Mouse (Mus musculus): ENCODE data around the gene Cox7b.
"Not testable (repeated sequence)": the region's sequence is repeated elsewhere in the genome, so short reads cannot be mapped to it uniquely, and the experiment has no call there.

The Cox7b gene

DNA sequence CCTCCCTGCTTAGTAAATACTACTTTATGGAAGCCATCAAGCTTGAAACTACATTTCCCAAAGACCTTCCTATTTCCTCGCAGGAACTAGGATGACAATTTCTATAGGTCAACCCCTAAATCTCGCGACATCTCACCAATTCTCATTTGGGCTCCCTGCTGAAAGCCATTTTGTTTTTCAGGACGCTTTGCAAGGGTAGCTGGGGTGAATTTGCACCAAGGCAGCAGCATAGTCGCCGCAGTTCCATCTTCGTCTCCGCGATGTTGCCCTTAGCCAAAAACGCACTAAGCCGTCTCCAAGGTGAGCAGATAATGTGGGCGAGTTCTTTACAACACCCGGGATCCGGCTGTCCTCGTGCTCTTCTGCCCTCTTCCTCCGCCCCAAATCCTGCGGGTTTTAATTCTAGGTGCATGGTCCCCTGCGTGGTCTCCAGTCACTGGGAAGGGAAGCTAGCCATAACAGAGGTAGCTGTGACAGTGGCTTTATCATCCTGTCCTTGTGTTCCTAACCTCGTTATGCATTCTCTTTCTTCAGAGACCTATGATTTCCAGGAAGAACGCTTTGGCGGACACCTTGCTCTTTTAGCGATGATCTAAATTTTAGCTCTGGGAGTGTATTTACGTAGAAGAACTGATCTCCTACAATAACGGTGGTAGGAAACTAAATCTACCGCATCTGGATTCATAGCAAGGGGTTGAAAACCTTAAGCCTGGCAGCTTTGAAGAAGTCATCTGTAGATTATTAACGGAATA is at the start of gene Cox7b:
Gene Cox7b (plus strand): TSS at position 130 of the 752 bp plus-strand sequence.
- peak; percentile 90 for DNase-seq (ENCODE audit: extremely low spot score, low read depth, low spot score)

- DNase-seq (ENCODE audit: extremely low spot score, low read depth, low spot score), result no peak
Observed at GRCm38 (mm10) chrX:106001605-106002004, 13.9 kb upstream of the Cox7b start.

DNA sequence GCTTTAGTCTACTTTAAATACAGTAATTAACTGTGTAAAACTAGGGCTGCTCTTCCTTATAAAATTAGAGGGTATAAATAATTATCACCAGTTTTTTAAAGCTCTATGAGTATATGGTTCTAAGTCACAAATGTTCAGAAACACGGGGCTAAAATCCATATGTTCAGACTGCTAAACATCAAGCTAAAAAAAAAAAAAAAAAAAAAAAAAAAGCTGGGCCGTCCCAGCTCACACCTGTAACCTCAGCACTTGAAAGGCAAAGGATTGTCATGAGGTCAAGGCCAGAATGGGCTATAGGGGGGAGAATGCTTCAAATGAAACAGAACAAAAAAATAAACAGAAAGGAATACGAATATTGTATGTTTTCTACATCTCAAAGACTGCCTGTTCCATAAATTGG is 4.7 kb upstream of the Cox7b start:
- no peak for DNase-seq (ENCODE audit: extremely low spot score, low read depth, low spot score)

DNA sequence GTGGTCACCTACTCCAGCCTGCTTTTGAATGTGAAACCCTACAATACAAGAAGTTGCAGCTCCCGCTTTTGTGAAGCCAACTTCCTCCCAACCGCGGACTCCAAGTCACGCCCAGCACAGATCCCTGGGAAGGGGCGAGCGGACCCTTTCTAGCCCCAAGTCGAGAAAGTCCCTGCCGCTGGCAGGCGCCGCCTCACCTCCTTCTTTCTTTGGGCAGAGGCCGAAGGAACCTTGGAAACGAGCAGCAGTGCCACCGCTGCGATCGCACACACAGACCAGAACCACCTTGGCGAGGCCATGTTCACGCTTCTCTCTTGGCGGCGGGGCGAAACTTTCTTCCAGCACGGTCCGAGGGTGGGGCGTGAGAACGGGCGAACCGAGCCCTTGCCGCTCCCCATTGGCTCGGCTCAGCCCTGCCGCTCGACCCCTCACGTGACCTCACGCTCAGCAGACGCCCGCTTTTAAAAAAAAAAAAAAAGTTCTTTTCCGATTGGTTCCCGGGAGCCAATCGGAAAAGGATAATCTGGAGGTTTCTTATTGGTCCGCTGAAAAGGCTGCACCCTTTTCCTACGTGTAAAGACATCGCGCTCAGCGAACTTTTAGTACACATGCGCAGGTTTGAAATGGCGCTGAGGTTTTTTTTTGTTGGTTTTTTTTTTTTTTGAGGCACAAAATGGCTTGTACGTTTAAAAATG is 3.9 kb upstream of the Cox7b start, which contains the start of gene Magt1:
Gene Magt1 (minus strand): TSS at position 442 of the 695 bp plus-strand sequence.
- no peak for DNase-seq (ENCODE audit: extremely low spot score, low read depth, low spot score)

GRCm38 (mm10) chrX:106012559-106012958 is 2.9 kb upstream of the Cox7b start:
- no peak for DNase-seq (ENCODE audit: extremely low spot score, low read depth, low spot score)

DNA sequence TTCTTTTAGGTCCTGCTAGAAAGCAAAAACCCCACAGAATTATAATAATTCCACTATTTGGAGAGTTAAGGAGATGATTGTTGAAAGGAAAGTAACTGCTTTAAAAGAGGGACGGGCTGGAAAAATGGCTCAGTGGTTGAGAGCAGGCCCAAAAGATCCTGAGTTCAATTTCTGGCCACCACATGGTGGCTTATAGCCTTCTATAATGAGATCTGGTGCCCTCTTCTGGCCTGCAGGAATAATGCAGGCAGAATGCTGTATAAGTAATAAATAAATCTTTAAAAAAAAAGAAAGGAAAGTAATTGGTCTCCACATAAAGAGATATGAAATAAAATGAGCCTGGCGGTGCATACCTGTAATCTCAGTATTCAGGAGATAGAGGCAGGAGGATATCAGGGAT is 2.3 kb upstream of the Cox7b start:
- DNase-seq (ENCODE audit: extremely low spot score, low read depth, low spot score), result no peak

DNA sequence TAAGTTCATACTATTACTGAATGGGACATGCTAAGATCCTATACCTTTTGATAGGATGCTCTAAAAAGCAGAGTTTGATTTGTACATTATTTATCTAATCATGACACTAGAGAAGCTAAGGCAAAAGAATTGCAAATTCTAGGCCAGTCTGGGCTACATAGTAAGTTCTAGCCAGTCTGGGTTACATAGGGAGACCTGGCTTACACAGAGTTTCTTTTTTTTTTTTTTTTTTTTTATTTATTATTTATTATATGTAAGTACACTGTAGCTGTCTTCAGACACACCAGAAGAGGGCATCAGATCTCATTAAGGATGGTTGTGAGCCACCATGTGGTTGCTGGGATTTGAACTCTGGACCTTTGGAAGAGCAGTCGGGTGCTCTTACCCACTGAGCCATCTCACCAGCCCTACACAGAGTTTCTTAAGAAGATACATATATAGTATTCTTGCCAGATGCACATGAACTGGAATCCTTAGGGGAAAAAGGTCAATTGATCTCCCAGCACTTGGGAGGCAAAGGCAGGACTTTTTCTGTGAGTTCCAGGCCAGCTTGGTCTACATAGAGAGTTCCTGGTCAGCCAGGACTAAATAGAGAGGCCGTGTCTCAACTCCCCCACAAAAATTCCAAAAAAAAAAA is 641 bp upstream of the Cox7b start:
- DNase-seq (ENCODE audit: extremely low spot score, low read depth, low spot score), result not testable (repeated sequence)

GRCm38 (mm10) chrX:106017102-106017501 is 1.6 kb downstream of the Cox7b start:
- no peak for DNase-seq (ENCODE audit: extremely low spot score, low read depth, low spot score)

DNA sequence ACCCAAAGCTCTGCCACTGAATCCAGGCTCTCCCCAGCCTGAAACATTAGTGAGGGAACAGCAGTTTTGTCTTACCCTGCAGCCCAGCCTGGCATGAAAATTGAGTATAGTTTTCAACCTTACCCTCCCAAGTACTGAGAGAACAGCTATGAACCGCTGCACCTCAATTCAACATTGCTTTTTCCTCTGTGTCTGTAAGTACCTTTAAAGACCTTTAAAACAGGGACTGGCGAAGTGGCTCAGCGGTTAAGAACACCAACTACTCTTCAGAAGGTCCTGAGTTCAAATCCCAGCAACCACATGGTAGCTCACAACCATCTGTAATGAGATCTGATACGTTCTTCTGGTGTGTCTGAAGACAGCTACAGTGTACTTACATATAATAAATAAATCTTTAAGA is 2.0 kb downstream of the Cox7b start:
- no peak for DNase-seq (ENCODE audit: extremely low spot score, low read depth, low spot score)

GRCm38 (mm10) chrX:106026418-106027342 is 11.2 kb downstream of the Cox7b start, which contains the start of gene Atp7a:
Gene Atp7a, plus strand, starts transcription at chrX:106027276.
- DNase-seq (ENCODE audit: extremely low spot score, low read depth, low spot score), result no peak

GRCm38 (mm10) chrX:106027343-106027674 is 11.8 kb downstream of the Cox7b start:
- DNase-seq (ENCODE audit: extremely low spot score, low read depth, low spot score), result no peak

- no peak for DNase-seq (ENCODE audit: extremely low spot score, low read depth, low spot score)
Observed at GRCm38 (mm10) chrX:106030176-106030575, 14.7 kb downstream of the Cox7b start.

DNA sequence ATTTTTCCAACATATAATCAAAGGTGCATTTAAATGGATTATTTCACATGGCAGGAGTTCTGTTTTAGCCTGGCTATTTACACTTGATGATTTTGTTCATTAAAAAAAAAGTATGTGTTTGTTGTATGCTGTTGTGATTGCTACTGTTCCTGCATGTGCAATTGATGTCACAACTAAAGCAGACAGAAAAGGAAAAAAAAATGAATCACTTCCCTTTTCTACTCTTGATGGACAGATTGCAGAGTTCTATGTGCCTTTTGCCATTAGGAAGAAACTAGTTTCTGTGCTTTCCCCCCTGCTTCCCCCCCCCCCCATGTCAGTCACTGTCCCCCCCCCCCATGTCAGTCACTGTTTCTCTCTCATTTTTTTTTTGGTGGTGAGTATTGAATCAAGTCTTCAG is 15.6 kb downstream of the Cox7b start:
- DNase-seq (ENCODE audit: extremely low spot score, low read depth, low spot score), result no peak

GRCm38 (mm10) chrX:106035727-106036126 is 20.2 kb downstream of the Cox7b start:
- no peak for DNase-seq (ENCODE audit: extremely low spot score, low read depth, low spot score)

DNA sequence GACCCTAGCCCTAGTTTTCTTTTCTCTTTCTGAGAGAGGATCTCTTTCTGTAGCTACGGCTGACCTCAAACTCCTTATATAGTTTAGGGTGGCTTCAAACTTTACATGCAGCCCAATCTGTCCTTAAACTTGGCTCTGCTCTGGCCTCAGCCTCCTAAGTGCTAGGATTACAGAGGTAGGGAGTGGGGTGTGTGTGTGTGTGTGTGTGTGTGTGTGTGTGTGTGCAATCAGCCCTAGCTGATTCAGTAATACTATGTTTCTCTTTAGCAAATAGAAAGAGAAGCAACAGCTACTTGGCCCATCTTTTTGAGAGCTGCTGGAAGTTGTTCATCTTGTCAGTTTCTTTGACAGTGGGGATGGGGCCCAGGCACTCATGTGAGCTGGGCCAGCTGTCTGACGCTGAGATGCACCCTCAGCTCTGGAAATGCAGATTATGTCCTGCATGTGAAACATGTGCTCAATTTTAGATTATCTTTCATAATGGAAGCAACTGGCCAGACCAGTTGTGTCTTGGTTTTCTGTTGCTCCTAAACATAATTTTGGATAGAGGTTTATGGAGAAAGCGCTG is 21.8 kb downstream of the Cox7b start:
- DNase-seq (ENCODE audit: extremely low spot score, low read depth, low spot score), result no peak

- DNase-seq (ENCODE audit: extremely low spot score, low read depth, low spot score), result no peak
Observed at GRCm38 (mm10) chrX:106043863-106044617, 28.5 kb downstream of the Cox7b start.

GRCm38 (mm10) chrX:106045455-106045854 is 30.0 kb downstream of the Cox7b start:
- no peak for DNase-seq (ENCODE audit: extremely low spot score, low read depth, low spot score)

- DNase-seq (ENCODE audit: extremely low spot score, low read depth, low spot score), result no peak
Observed at GRCm38 (mm10) chrX:106045928-106046327, 30.4 kb downstream of the Cox7b start.

DNA sequence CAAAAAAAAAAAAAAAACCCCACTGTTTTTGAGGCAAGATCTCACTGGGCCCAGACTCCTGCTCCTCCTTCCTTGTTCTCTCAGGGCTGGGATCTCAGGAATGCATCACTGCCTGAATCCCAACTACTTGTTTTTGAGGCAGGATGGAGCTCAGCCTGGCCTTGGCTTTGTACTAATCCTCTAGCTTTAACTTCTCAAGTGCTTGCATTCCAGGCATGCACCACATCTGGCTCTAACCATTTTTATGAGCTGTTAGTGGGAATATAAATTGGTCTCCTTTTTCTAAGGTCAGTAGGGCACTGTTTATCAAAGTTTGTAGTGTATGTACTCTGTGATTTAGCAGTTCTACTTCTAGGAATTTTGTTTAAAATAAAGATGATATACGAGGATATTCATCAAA is 32.7 kb downstream of the Cox7b start:
- DNase-seq (ENCODE audit: extremely low spot score, low read depth, low spot score), result peak; percentile 81

All from hindlimb bud, embryonic 11.5 days (tissue).